Mouse (Mus musculus) heart, adult 18-20 months (tissue): ENCODE data around the gene Slc37a4. TPM values are rescaled to one million over a fixed set of nuclear protein-coding genes. Genes with fewer than 3 reads are reported as not detected.
"Not testable (repeated sequence)": the region's sequence is repeated elsewhere in the genome, so short reads cannot be mapped to it uniquely, and the experiment has no call there.

ENCODE experiments used
- DNase-seq, 2 experiments: peaks; one replicate each; pipeline ENCODE4 v3.0.0; 2021 to 2022; ENCODE audit warnings: mixed read lengths in 1 of 2
- long read RNA-seq, 2 experiments: library from polyadenylated mRNA; stranded (forward); transcript quantifications; one replicate each; pipeline ENCODE4 v2.0.0; 2021
- total RNA-seq, 2 experiments: library from RNA; stranded (reverse); gene quantifications; 2 replicates each; pipeline ENCODE4 v1.2.3; 2021

The Slc37a4 gene
- total RNA-seq, result 10 to 100 TPM; 17.8 to 20.3 TPM
- long read RNA-seq, experiment 1, partial matches to known transcripts, result 9 of 22 reads
- long read RNA-seq, experiment 1, other reads (novel, unspliced or antisense), result 12 of 22 reads
- long read RNA-seq, experiment 2, partial matches to known transcripts, result 0 of 8 reads
- long read RNA-seq, experiment 2, other reads (novel, unspliced or antisense), result 8 of 8 reads

DNA sequence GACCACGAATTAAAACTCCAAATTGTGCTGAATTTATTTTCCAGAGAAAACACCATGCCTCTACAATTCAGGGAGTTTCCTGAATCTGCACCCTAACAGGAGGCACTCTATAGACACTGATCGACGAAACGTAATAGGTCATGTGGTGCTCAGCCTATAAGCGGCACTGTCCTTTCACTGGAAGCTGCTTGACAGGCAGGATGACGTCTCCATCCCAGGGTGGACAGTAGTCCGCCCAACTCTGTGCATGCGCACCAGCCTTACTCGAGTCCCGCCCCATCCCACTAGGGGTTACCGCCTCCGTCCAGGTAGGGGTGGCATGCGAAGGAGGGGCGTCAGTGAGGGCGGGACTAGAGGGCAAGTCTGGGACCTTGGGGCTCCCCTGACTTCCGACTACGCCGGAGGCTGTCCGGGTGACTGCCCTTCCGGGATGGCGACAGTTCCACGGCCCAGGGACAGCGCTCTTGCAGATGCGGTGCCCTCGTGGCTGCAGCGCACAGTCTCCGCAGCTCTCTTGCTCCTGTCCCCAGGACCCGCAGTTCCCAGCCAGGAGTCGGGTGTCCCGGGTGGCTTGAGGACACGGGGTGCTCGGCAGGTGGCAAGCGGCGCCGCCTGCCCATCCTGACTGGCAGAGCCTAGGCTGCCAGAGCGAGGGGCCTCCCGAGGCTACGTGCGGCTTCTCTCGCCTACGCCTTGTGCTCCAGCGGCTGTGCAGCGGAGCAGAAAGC lies at the start of gene Slc37a4:
Gene Slc37a4 (plus strand): TSS at position 169 of the 728 bp plus-strand sequence.
- peak; percentile 96 to 98 for DNase-seq

DNA sequence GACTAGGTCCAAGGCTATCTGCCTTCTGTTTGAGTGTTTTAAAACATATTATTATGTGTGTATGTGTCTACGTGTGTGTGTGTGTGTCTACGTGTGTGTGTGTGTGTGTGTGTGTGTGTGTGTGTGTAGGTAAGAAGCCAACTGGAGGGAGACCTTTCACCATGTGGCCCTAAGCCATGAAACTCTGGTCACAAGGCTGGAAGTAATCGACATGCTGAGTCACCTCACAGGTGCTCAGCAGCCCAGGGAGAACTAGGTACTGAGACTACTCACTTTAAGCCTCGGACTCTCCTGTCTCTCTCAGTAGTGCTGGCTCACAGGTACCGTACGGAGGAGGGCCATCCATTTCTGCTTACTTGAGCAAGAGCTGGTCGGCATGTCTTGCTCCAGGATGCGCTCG lies 49.5 kb upstream of the Slc37a4 start:
- DNase-seq, result no peak

DNA sequence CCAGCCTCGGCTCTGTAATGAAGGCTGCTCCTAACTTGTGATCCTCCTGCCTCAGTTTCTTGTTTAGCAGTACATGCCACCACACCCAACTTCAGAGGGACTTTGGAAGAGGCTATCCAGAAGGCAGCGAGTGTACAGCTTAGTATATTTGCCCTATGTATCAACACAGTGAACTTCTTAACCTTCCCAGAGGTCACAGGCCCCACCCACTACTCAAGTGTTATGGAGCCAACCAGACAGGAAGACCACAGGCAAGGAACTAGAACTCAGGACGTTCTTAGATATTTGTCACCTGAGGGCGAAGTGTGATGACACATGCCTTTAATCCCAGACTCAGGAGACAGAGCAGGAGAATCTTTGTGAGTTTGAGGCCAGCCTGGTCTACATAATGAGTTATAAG lies 49.0 kb upstream of the Slc37a4 start:
- DNase-seq, result no peak

DNA sequence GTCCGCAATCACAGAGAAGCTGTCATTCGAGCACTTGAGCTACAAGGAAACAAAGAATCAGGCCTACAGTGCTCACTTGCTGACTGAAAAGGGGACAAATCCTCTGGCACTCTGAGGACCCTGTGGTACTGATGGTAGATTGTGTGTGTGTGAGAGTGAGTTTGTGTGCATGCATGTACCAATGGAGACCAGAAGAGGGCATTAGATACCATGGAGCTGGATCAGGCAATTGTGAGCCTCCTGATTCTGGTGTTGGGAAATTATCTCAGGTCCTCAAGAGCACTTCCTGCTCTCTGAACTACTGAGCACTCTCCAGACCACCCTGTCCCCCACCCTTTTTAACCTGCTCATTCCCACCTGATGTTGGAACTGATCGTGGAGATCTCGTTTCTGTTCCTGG lies 48.1 kb upstream of the Slc37a4 start:
- DNase-seq, result no peak

DNA sequence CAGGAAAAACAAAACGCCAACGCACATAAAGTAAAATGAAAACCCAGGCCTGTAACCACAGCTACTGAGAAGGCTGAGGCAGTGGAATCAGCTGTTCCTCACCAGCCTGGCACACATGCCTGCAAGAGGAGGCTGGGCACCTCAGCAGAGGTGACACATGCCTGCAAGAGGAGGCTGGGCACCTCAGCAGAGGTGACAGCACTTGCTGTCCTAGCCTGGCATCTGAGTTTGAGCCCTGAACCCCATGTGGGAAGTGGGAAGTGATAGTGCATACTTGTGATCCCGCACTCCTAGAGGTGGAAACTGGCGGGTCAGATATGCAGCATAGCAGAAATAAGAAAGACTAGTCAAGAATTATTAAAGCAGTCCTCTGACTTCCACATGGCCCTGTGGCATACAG lies 45.3 kb upstream of the Slc37a4 start:
- DNase-seq, result no peak

DNA sequence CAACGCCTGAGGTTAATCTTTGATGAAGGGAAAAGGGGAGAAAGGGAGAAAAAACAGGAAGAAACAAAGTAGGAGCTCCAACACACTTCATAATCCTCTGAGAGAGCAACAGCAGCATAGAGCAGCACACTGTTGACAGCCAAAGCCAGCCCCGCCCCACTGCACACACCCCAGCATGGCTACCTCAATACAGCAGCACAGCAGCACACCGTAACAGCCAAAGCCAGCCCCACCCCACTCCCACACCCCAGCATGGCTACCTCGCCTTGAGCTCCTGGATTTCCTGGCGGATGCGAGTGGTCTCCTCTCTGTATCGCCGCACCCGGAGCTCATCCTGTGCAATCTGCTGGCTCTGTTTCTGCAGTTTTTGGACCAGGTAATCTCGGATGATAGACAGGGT lies 44.3 kb upstream of the Slc37a4 start:
- DNase-seq, result no peak

DNA sequence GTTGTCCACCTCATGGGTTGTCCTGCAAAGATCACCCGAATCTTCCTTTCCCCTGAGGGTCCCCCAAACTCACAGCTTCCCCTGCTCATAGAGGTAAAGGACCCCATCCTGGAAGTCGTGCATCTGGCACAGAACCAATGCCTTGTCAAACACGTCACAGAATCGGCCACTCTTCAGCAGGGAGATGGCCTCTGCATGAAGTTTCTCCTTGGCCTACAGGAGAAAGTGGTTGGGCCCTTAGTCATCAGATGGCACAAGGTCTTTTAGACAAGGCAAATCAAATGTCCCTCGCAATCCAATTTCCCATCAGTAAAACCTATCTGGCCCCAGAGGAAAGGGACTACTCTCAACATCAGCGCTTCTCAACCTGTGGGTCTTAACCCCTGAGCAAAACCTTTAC lies 43.5 kb upstream of the Slc37a4 start:
- DNase-seq, result no peak

DNA sequence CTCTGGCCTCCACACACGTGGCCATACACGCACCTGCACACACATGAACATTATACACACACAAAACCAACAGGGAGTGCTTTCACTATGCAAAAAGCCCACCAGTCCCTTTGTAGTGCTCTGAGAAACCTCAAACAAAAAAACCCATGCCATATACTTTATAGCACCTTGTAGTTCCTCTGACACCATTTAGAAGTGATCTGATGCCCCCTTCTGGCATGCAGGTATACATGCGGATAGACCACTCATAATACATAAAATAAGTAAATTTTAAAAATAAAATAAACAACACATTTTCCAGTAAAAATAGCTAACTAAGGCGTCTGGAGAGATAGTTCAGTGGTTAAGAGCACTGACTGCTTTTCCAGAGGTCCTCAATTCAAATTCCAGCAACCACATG lies 39.4 kb upstream of the Slc37a4 start:
- DNase-seq, result no peak

DNA sequence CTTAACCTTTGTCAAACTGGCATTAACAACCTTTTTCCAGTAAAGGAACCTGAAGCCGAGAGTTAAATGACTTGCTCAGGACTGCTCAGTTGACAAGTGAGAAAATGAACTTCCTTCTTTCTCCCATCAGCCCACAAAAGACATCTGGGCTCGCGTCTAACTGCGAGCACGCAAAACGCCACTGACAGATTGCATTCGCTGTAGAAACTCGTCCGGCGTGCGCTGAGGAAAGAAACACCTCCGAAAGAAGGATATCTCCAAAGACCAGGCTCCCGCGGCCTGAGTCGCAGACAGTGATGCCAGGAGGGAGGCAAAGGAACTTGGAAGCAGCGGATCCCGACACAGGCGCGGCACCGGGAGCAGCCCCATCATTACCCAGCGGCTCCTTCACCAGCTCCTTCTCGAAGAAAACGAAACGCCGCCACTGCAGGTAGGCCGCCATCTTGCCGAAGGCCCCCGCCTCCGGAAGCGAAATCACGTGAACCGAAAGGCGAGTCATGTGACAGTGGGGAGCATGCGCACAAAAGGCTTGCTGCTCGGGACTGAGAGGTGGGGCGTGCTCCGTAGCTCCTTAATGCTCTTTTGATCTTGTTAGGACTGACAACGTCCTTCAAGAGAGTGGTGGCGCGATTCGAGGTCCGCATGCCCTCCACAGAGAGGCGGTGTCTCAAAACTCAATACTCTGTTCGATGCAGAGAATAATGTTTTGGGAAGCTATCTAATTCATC lies 35.3 kb upstream of the Slc37a4 start, which contains the start of gene Vps11:
Gene Vps11 (minus strand): TSS at position 481 of the 728 bp plus-strand sequence.
- DNase-seq, result peak; percentile 95 to 96

DNA sequence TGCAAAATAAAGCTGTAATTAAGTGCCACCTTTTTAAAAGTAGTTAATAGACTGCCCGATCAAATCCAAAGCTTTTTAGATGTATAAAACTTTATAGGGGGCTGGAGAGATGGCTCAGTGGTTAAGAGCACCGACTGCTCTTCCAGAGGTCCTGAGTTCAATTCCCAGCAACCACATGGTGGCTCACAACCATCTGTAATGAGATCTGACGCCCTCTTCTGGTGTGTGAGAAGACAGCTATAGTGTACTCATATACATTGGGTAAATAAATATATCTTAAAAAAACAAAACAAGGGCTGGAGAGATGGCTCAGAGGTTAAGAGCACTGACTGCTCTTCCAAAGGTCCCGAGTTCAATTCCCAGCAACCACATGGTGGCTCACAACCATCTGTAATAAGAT lies 34.7 kb upstream of the Slc37a4 start:
- DNase-seq, result not testable (repeated sequence)

DNA sequence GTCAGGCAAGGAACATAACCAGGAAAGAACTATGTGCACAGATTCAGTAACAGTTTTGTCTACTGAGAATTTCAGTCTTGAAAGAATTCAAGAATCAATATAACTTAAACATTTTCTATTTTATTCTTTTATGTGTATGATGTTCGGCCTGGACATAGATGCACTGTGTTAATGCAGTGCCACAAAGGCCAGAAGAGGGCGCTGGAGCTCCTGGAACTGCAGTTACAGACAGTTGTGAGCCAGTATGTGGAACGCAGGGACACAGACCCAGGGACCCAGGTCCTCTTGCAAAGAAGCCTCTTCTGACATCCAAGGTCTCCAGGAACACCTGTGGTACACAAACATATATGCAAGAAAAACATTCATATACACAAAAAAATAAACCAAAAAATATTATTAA lies 32.2 kb upstream of the Slc37a4 start:
- no peak for DNase-seq

DNA sequence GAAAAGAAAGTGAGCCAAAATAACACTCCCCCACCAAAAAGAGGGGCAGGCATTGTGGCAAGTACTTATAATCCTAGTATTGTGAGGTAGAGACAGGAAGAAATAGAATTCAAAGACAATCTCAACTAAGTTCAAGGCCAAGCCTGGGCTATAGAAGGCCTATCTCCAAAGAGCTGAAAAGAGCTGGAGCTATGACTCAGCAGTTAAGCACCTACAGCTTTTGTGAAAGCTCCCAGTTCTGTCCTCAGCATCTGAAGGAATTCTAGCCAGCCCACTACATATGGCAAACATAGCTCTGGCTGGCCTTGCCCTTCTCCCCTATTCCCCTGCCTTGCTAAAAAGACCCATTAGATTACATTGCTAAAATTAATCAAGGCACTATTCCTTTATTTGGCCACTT lies 23.3 kb upstream of the Slc37a4 start:
- DNase-seq, result no peak

DNA sequence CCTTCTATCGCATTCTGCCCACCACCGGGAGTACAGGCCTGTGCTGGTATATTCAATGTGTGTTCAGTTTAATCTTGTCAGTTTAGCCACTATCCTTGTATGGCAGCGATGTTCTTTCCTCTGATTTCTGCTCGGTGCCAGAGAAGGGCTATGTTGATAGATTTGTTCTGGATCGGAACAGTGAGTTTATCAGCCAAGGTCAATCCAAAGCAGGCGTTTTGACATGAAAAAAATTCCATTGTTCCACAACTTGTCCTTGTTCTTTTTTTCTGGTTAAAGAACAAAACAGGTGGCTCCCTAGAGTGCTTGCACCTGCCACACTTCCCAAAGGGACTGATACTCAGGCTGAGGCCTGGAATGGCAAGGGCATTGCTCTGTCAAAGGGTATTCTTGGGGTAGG lies 20.5 kb upstream of the Slc37a4 start:
- no peak for DNase-seq

DNA sequence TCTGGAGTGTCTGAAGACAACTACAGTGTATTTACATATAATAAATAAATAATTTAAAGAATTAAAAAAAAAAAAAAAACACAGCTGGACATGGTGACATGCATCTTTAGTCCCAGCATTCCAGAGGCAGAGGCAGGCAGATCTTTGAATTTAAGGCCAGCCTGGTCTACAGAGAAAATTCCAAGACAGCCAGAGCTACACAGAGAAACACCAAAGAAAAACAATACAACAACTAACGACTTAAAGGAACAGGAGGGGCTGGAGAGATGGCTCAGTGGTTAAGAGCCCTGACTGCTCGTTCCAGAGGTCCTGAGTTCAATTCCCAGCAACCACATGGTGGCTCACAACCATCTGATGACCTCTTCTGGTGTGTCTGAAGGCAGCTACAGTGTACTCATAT lies 19.3 kb upstream of the Slc37a4 start:
- DNase-seq, result not testable (repeated sequence)

DNA sequence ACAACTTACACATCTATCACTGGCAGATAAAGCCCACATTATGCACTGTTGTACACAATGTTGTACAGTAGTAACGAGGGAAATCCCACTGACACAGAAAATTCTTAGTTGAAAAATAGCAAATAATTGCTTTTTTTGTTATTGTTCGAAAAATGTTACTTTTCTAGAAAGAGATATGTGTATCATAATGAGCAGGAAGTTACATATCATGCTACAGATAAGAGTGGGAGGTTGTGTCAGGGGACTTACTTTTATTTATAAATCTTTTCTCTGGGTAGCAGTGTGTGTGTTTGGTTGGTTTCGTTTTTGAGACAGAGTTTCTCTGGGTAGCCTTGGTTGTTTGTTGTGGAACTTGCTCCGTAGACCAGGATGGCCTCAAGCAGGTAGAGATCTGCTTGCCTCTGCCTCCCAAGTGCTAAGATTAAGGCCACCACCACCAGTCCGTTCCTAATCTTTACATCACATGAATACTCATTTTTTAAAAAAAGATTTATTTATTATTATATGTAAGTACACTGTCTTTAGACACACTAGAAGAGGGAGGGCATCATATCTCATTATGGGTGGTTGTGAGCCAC lies 18.4 kb upstream of the Slc37a4 start:
- DNase-seq, result no peak

DNA sequence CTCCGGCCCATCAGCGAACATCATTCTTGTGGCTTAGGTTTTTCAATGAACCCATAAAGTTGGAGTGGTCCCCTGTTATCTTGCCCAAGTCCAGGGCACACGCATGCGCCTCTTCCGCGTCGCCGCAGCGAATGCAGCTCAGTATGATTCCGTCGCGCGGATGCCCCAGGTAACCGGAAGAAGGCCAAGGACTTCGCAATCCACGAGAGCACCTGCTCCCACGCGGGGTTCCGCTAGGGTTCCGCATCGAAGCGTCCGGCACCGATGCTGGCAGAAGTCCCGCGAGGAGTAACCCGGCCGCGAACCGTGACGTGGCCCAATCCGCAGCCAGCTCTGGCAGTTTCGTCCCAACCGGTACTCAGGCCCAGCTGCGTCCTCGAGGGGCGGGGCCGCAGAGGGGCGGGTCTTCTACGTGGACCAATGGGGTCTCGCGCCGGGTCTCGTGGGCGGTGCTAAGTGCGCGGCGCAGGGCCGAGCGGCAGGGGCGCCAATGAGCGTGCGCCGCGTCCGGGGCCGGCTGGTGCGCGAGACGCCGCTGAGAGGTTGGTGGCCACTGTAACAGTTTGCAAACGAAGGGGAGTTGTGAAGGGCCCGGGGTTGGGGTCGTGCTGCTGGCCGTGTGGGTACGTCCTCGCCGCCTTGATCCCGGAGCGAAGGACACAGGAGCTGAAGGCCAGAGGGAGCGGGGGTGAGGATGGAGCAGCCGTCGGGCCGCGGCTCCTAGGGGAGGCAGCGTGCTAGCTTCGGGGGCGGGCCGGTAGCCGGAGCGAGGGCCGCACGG lies 17.4 kb upstream of the Slc37a4 start, which contains the start of gene Hyou1:
Gene Hyou1 (plus strand): TSS at position 437 of the 781 bp plus-strand sequence.
- DNase-seq, result peak; percentile 99 to 100

DNA sequence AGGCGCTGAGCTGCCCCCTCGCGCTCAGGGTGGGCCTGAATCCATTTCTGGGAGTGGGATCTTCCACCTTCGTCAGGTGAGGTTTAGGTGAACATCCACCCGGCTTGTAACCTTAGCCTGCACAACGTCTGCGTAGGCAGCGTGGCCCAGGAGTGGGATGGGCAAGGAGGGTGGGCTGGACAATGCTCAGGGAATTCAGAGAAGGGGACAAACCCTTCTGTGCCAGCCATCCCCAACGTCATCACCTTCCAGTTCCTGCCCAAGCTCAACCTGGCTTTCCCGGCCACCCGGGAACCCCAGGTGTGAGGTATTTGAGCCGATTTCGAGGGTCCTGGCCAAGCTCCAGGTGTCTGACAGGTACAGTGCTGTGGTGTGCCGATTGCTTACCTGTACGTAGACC lies 16.8 kb upstream of the Slc37a4 start:
- DNase-seq, result no peak

DNA sequence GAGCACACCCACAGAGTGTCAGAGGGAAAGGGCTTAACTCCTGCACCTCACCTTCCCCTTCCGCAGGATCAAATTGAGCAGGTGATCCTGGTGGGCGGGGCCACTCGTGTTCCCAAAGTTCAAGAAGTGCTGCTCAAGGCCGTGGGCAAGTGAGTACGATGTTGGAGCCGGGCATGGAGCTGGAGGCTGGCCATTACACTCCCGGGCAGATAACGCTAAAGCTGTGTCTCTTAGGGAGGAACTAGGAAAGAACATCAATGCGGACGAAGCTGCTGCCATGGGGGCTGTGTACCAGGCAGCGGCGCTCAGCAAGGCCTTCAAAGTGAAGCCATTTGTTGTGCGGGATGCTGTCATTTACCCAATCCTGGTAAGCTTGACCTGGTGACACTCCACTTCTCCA lies 12.1 kb upstream of the Slc37a4 start:
- no peak for DNase-seq

DNA sequence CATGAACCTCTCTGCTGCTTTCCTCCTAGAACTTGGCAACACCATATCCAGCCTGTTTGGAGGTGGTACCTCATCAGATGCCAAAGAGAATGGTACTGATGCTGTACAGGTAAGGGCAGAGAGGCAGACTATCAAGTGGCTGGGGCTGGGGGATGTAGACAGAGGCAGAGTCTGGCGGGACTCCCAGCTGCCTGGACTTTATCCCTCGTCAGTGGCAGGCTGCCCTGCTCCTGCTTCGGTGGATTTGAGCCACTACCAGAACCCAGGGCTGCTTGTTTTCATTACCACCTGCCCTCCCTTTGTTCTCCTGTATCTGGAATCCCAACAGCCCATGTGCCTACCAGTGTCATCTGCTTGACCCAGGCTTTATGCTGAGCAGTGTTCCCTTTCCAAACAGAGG lies 9.4 kb upstream of the Slc37a4 start:
- no peak for DNase-seq

DNA sequence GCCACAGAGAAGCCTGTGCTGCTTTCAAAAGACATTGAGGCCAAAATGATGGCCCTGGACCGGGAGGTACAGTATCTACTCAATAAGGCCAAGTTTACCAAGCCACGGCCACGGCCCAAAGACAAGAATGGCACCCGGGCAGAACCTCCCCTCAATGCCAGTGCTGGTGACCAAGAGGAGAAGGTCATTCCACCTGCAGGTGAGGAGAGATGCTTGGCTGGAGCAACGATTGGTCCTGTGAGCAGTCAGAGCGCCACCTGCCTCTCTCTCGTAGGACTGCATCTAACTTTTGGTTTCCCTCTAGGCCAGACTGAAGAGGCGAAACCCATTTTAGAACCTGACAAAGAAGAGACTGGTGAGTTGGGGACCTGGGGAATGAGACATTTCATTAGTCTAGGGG lies 7.4 kb upstream of the Slc37a4 start:
- peak in 1 of 2 experiments; percentile 58 for DNase-seq

DNA sequence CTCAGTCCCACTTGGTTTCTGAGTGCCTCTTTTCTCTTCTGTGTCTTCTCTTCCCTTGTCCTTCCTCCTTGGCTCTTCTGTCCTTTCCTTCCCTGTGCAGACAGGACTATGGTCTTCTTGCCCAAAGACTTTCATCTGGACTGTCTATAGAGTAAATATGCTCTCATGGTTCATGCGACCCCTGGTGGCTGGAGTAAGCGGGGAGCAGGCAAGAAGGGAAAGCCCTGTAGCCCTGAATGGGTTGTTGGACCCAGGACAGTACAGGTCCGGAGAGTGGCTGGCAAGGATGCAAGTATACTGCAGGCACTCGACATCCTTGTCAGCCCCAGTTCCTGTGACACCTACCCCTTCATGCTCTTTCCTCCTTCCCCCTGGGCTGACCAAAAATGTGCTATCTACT lies 5.2 kb upstream of the Slc37a4 start:
- DNase-seq, result peak; percentile 66 to 89

DNA sequence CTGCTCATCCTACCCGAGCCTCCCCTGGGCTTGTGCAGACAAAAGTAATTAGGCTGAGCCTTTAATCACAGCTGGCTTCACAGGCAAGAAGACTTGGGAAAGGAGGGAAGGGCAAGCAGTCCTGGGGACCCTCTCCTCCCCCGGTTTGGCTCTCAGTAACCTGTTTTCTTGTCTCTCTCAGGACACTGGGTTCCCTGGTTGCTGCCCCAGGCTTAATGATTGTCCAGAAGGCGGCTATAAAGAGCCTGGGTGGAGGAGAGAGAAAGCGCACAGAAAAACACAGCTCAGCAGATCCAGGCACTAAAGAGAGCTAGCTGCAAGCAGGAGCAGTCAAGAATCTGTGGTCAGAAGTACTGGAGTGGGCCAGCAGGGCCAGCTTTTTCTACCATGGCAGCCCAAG lies 1.4 kb downstream of the Slc37a4 start:
- no peak for DNase-seq
